In the genomic region with DNA sequence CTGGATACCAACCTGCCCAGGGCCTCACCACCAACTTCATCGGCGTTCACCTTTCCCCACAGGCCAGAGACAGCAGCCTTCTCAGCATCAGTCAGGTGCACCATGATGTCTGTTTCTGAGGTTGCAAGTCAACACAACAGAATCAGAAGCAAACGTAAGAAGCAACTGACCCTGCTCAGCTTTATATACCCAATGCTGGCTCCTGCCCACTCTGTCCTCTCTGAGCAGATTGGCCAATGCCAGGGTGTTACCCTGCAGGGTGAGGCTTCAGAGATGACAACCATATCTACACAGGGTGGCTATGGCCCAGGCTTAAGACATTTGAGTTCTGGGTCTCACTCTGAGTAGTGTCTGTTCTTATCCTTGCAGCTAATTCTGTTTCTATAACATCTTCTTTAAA, we compare ENCODE assay signal across 10 mouse cellular contexts. TPM values are rescaled to one million over a fixed set of nuclear protein-coding genes. Genes with fewer than 3 reads are reported as not detected.
DNase-seq lines count a peak whose midpoint lies in the region; ATAC-seq lines count a peak whose summit lies in the region.
"Had no signal": no experiment of that assay in that cellular context is flagged by ENCODE, and none has a peak within 500 bp of the region (broad histone marks: within the 10 kb centered on the region; RNA-seq: fewer than 3 reads in every experiment).

A gene (minus strand): TSS at position 231 of the 400 bp plus-strand sequence.

- no peak within 1 kb of the TSS for H3K4me2 ChIP-seq in embryonic facial prominence, embryonic 12.5 days (replicated peaks)
- no peak within 1 kb of the TSS for H3K4me2 ChIP-seq in heart, embryonic 15.5 days
- H3K4me2 ChIP-seq in limb, embryonic 11.5 days (ENCODE audit: low read depth, severe bottlenecking): no peak within 1 kb of the TSS
- no peak within 1 kb of the TSS for H3K4me2 ChIP-seq in neural tube, embryonic 15.5 days

- H3K9me3 ChIP-seq in embryonic facial prominence, embryonic 12.5 days: no peaks in the 10 kb centered on the region
- no peaks in the 10 kb centered on the region for H3K9me3 ChIP-seq in heart, embryonic 15.5 days (replicated peaks)
- no peaks in the 10 kb centered on the region for H3K9me3 ChIP-seq in limb, embryonic 11.5 days (ENCODE audit: control insufficient read depth, low read length)
- no peaks in the 10 kb centered on the region for H3K9me3 ChIP-seq in neural tube, embryonic 15.5 days (replicated peaks)

- H3K27ac ChIP-seq in embryonic facial prominence, embryonic 12.5 days: no peak within 1 kb of the TSS
- no peak within 1 kb of the TSS for H3K27ac ChIP-seq in heart, embryonic 15.5 days
- H3K27ac ChIP-seq in limb, embryonic 11.5 days (replicated peaks; ENCODE audit: low read depth, low read length): no peak within 1 kb of the TSS
- no peak within 1 kb of the TSS for H3K27ac ChIP-seq in neural tube, embryonic 15.5 days (replicated peaks)

- H3K36me3 ChIP-seq in embryonic facial prominence, embryonic 12.5 days: no peaks in the 10 kb centered on the region
- no peaks in the 10 kb centered on the region for H3K36me3 ChIP-seq in heart, embryonic 15.5 days
- no peaks in the 10 kb centered on the region for H3K36me3 ChIP-seq in limb, embryonic 11.5 days (ENCODE audit: control insufficient read depth, insufficient read depth, low read length)
- H3K36me3 ChIP-seq in neural tube, embryonic 15.5 days: no peaks in the 10 kb centered on the region

- no peak for DNase-seq in layer of hippocampus, adult 8-10 months (ENCODE audit: low spot score in 2 of 2)
- no peak for DNase-seq in layer of hippocampus, adult 11-12 months (ENCODE audit: low spot score)
- DNase-seq in limb, embryonic 11.5 days (ENCODE audit: low spot score): no peak
- DNase-seq in testis, postnatal 10 days (ENCODE audit: low spot score): no peak
- no peak for DNase-seq in lung, postnatal 14 days

- 84% methylated on average over 3 of the region's 3 CpGs for WGBS in embryonic facial prominence, embryonic 12.5 days
- 87% methylated on average over 3 of the region's 3 CpGs for WGBS in heart, embryonic 15.5 days
- WGBS in limb, embryonic 11.5 days: 94% methylated on average over 3 of the region's 3 CpGs
- WGBS in neural tube, embryonic 15.5 days: 93% methylated on average over 3 of the region's 3 CpGs

- H3K4me1 ChIP-seq in embryonic facial prominence, embryonic 12.5 days: no peaks in the 10 kb centered on the region
- no peaks in the 10 kb centered on the region for H3K4me1 ChIP-seq in heart, embryonic 15.5 days (replicated peaks)
- H3K4me1 ChIP-seq in limb, embryonic 11.5 days (ENCODE audit: control insufficient read depth, insufficient read depth, low read length): no peaks in the 10 kb centered on the region
- H3K4me1 ChIP-seq in neural tube, embryonic 15.5 days: no peaks in the 10 kb centered on the region

- no peaks in the 10 kb centered on the region for H3K27me3 ChIP-seq in embryonic facial prominence, embryonic 12.5 days
- H3K27me3 ChIP-seq in heart, embryonic 15.5 days: no peaks in the 10 kb centered on the region
- no peaks in the 10 kb centered on the region for H3K27me3 ChIP-seq in limb, embryonic 11.5 days (ENCODE audit: control insufficient read depth, insufficient read depth, low read length)
- H3K27me3 ChIP-seq in neural tube, embryonic 15.5 days (replicated peaks): no peaks in the 10 kb centered on the region

- no peak within 1 kb of the TSS for H3K9ac ChIP-seq in embryonic facial prominence, embryonic 12.5 days
- H3K9ac ChIP-seq in heart, embryonic 15.5 days: no peak within 1 kb of the TSS
- no peak within 1 kb of the TSS for H3K9ac ChIP-seq in limb, embryonic 11.5 days (ENCODE audit: low read length)
- H3K9ac ChIP-seq in neural tube, embryonic 15.5 days (replicated peaks): no peak within 1 kb of the TSS

- no peak within 1 kb of the TSS for H3K4me3 ChIP-seq in embryonic facial prominence, embryonic 12.5 days
- H3K4me3 ChIP-seq in heart, embryonic 15.5 days: no peak within 1 kb of the TSS
- no peak within 1 kb of the TSS for H3K4me3 ChIP-seq in limb, embryonic 11.5 days (ENCODE audit: low read depth, low read length)
- no peak within 1 kb of the TSS for H3K4me3 ChIP-seq in neural tube, embryonic 15.5 days (replicated peaks)
- H3K4me3 ChIP-seq: myocyte had no signal

- ATAC-seq in embryonic facial prominence, embryonic 12.5 days (ENCODE audit: insufficient number of reproducible peaks, insufficient read depth, low FRiP score, low TSS enrichment): no peak
- ATAC-seq in heart, embryonic 15.5 days (replicated peaks; ENCODE audit: insufficient number of reproducible peaks, insufficient read depth, low FRiP score, low read depth): no peak
- ATAC-seq in limb, embryonic 11.5 days (ENCODE audit: insufficient number of reproducible peaks, low FRiP score, low TSS enrichment, low read depth): no peak
- no peak; the same call in 1 of the 2 replicates for ATAC-seq in neural tube, embryonic 15.5 days (ENCODE audit: low FRiP score)

RNA-seq across cellular contexts. Expression of the gene that starts here (rescaled TPM):
- total RNA-seq in layer of hippocampus, adult 8-10 months (2022): 10 to 100 TPM; 18.7 to 28.1 (median 21.1) TPM
- 883 and 936 TPM in 2 replicates for polyA plus RNA-seq in embryonic facial prominence, embryonic 12.5 days (2016; fragmentation: Nextera tagmentation; extraction: Ambion mirVana)
- 13,914 and 14,622 TPM in 2 replicates for polyA plus RNA-seq in heart, embryonic 15.5 days (2015; fragmentation: Nextera tagmentation; extraction: Ambion mirVana)
- polyA plus RNA-seq in limb, embryonic 11.5 days (2014; fragmentation: Nextera tagmentation; extraction: Ambion mirVana): 518 and 565 TPM in 2 replicates
- polyA plus RNA-seq in neural tube, embryonic 15.5 days (2015; fragmentation: Nextera tagmentation; extraction: Ambion mirVana): 1,593 and 1,794 TPM in 2 replicates
- total RNA-seq: ES-E14 had no signal
- polyA plus RNA-seq: myocyte had no signal
